ENCODE assay signal across 10 mouse cellular contexts in genomic region chr8:93570186-93570530, GRCm38 (mm10). TPM values are rescaled to one million over a fixed set of nuclear protein-coding genes. Genes with fewer than 3 reads are reported as not detected.
DNase-seq lines count a peak whose midpoint lies in the region; ATAC-seq and TF ChIP-seq lines count a peak whose summit lies in the region.
"Had no signal": no experiment of that assay in that cellular context is flagged by ENCODE, and none has a peak within 500 bp of the region (broad histone marks: within the 10 kb centered on the region; RNA-seq: fewer than 3 reads in every experiment).

No protein-coding gene starts in this region.

- peak overlapping the region; percentile 36 for H3K4me2 ChIP-seq in heart, postnatal 0 days (ENCODE audit: low read depth, low read length)
- peak overlapping the region; percentile 30 for H3K4me2 ChIP-seq in midbrain, postnatal 0 days (ENCODE audit: low read depth, low read length, poor library complexity, severe bottlenecking)
- no peak overlapping the region for H3K4me2 ChIP-seq in intestine, postnatal 0 days (replicated peaks; ENCODE audit: low read depth)
- H3K4me2 ChIP-seq: limb, embryonic 15.5 days had no signal

- peaks cover 27% of the 10 kb centered on the region for H3K4me1 ChIP-seq in heart, postnatal 0 days (ENCODE audit: control insufficient read depth, insufficient read depth)
- peaks cover 32% of the 10 kb centered on the region for H3K4me1 ChIP-seq in midbrain, postnatal 0 days (ENCODE audit: insufficient read depth, low read length)
- H3K4me1 ChIP-seq in intestine, postnatal 0 days (replicated peaks; ENCODE audit: control insufficient read depth, insufficient read depth, low read length), result 0 out of 2 replicates have a peak, but pooled peaks cover 2% of the 10 kb centered on the region

- peak overlapping the region; percentile 16; the same call in 1 of the 2 replicates for H3K4me3 ChIP-seq in heart, postnatal 0 days (ENCODE audit: low read depth, low read length)
- no peak overlapping the region for H3K4me3 ChIP-seq in midbrain, postnatal 0 days (ENCODE audit: low read depth, low read length)
- H3K4me3 ChIP-seq in intestine, postnatal 0 days (ENCODE audit: low read depth, low read length), result no peak overlapping the region
- H3K4me3 ChIP-seq: limb, embryonic 15.5 days had no signal

- peak overlapping the region; percentile 94 for H3K27ac ChIP-seq in heart, postnatal 0 days (ENCODE audit: low read depth)
- peak overlapping the region; percentile 83 for H3K27ac ChIP-seq in midbrain, postnatal 0 days (ENCODE audit: low read depth, low read length)
- no peak overlapping the region for H3K27ac ChIP-seq in intestine, postnatal 0 days (ENCODE audit: low read depth, low read length)
- H3K27ac ChIP-seq: limb, embryonic 15.5 days had no signal

- peak; percentile 31 for DNase-seq in left cerebral cortex, adult 11 months (ENCODE audit: low spot score)
- no peak for DNase-seq in left cerebral cortex, postnatal 4 days
- peak; percentile 46 to 63 for DNase-seq in cerebellum, postnatal 14 days
- DNase-seq in heart, postnatal 0 days (ENCODE audit: low spot score), result peak; percentile 68
- DNase-seq in midbrain, postnatal 0 days (ENCODE audit: low spot score), result peak; percentile 26
- DNase-seq in yolk sac, embryonic 10.5 days (ENCODE audit: low spot score), result no peak
- no peak for DNase-seq in ovary, adult 18-20 months (ENCODE audit: low spot score)

- no peaks in the 10 kb centered on the region for H3K36me3 ChIP-seq in heart, postnatal 0 days (replicated peaks; ENCODE audit: control insufficient read depth, insufficient read depth, low read length)
- H3K36me3 ChIP-seq in midbrain, postnatal 0 days (ENCODE audit: insufficient read depth, low read length), result no peaks in the 10 kb centered on the region
- H3K36me3 ChIP-seq in intestine, postnatal 0 days (ENCODE audit: control insufficient read depth, insufficient read depth), result no peaks in the 10 kb centered on the region
- H3K36me3 ChIP-seq: limb, embryonic 15.5 days had no signal

- peaks cover 9% of the 10 kb centered on the region; the same call in 1 of the 2 replicates for H3K9me3 ChIP-seq in heart, postnatal 0 days (replicated peaks; ENCODE audit: control insufficient read depth, low read length)
- H3K9me3 ChIP-seq in midbrain, postnatal 0 days (ENCODE audit: low read length), result no peaks in the 10 kb centered on the region
- no peaks in the 10 kb centered on the region for H3K9me3 ChIP-seq in intestine, postnatal 0 days (ENCODE audit: control insufficient read depth)

- TF ChIP-seq EP300 in heart, postnatal 0 days (IDR thresholded peaks at IDR 0.05; ENCODE audit: low read depth), result no peak

- WGBS in heart, postnatal 0 days, result 2% methylated on average over 2 of the region's 2 CpGs
- 10% methylated on average over 2 of the region's 2 CpGs for WGBS in midbrain, postnatal 0 days
- 18% methylated on average over 2 of the region's 2 CpGs for WGBS in intestine, postnatal 0 days

- no peaks in the 10 kb centered on the region for H3K27me3 ChIP-seq in heart, postnatal 0 days (ENCODE audit: control insufficient read depth, insufficient read depth, low read length)
- no peaks in the 10 kb centered on the region for H3K27me3 ChIP-seq in midbrain, postnatal 0 days (ENCODE audit: insufficient read depth, low read length)
- no peaks in the 10 kb centered on the region for H3K27me3 ChIP-seq in intestine, postnatal 0 days (replicated peaks; ENCODE audit: control insufficient read depth, insufficient read depth, low read length)
- H3K27me3 ChIP-seq: limb, embryonic 15.5 days had no signal

- peak; percentile 35 for ATAC-seq in heart, postnatal 0 days (ENCODE audit: insufficient read depth, low read depth)
- ATAC-seq in midbrain, postnatal 0 days (ENCODE audit: low FRiP score), result no peak
- ATAC-seq in intestine, postnatal 0 days, result no peak

- TF ChIP-seq CTCF in heart, postnatal 0 days (IDR thresholded peaks at IDR 0.05; ENCODE audit: low read depth), result no peak
- no peak for TF ChIP-seq CTCF in midbrain, postnatal 0 days (IDR thresholded peaks at IDR 0.05)
- TF ChIP-seq CTCF in intestine, postnatal 0 days (IDR thresholded peaks at IDR 0.05; ENCODE audit: low read depth), result no peak

- intact Hi-C loops in left cerebral cortex, postnatal 4 days (cut with DNase I), result no loop called here

- H3K9ac ChIP-seq in heart, postnatal 0 days (replicated peaks; ENCODE audit: low read depth, low read length), result no peak overlapping the region
- H3K9ac ChIP-seq in midbrain, postnatal 0 days (replicated peaks; ENCODE audit: low read length, poor library complexity, severe bottlenecking), result no peak overlapping the region
- no peak overlapping the region for H3K9ac ChIP-seq in intestine, postnatal 0 days (ENCODE audit: low read depth, low read length)
- H3K9ac ChIP-seq: limb, embryonic 15.5 days had no signal

RNA-seq across cellular contexts. Expression of gene Ces5a, which starts 34.5 kb away (rescaled TPM):
- 1 to 10 TPM; 1.5 to 2.2 TPM for total RNA-seq in left cerebral cortex, postnatal 4 days (2021)
- total RNA-seq in heart, postnatal 0 days (2014; rRNA removed; ENCODE audit: low replicate concordance), result not detected in 2 replicates
- 0.07 and 0.34 TPM in 2 replicates for polyA plus RNA-seq in heart, postnatal 0 days (2015; fragmentation: Nextera tagmentation; extraction: Ambion mirVana)
- 0.61 and 0.77 TPM in 2 replicates for total RNA-seq in midbrain, postnatal 0 days (2014; rRNA removed)
- polyA plus RNA-seq in midbrain, postnatal 0 days (2015; fragmentation: Nextera tagmentation; extraction: Ambion mirVana), result 0.38 and 0.59 TPM in 2 replicates
- not detected in 2 replicates for polyA plus RNA-seq in intestine, postnatal 0 days (2015; fragmentation: Nextera tagmentation; extraction: Ambion mirVana)
- total RNA-seq: ES-E14 had no signal

Comparison
In these comparisons a context has a peak if more than half of its experiments do, and no peak if none do; other contexts are left out.
1. DNase-seq: peak in left cerebral cortex, adult 11 months (single experiment), cerebellum, postnatal 14 days (2 of 2), heart, postnatal 0 days (single experiment) and midbrain, postnatal 0 days (single experiment); none in left cerebral cortex, postnatal 4 days (single experiment), yolk sac, embryonic 10.5 days (single experiment) and ovary, adult 18-20 months (single experiment).